Mouse (Mus musculus): ENCODE measurements around the gene Olfr1128. TPM values are rescaled to one million over a fixed set of nuclear protein-coding genes. Genes with fewer than 3 reads are reported as not detected.

The Olfr1128 gene
- polyA plus RNA-seq, 1 experiment from 2014 or later, result not detected

Other genes with a start within 250 kb of the Olfr1128 start
- not detected in 2 replicates for gene Olfr1118, start 238.0 kb downstream of the Olfr1128 start, polyA plus RNA-seq (2015; fragmentation: Nextera tagmentation; extraction: Ambion mirVana)
- not detected in 2 replicates for gene Olfr1120, start 190.7 kb downstream of the Olfr1128 start, polyA plus RNA-seq (2015; fragmentation: Nextera tagmentation; extraction: Ambion mirVana)
- gene Olfr1121, start 175.6 kb downstream of the Olfr1128 start, polyA plus RNA-seq (2015; fragmentation: Nextera tagmentation; extraction: Ambion mirVana), result not detected in 2 replicates
- gene Olfr1122, start 159.7 kb downstream of the Olfr1128 start, polyA plus RNA-seq (2015; fragmentation: Nextera tagmentation; extraction: Ambion mirVana), result not detected in 2 replicates
- gene Olfr1123, start 128.9 kb downstream of the Olfr1128 start, polyA plus RNA-seq (2015; fragmentation: Nextera tagmentation; extraction: Ambion mirVana), result not detected in 2 replicates
- not detected in 2 replicates for gene Olfr1124, start 115.3 kb downstream of the Olfr1128 start, polyA plus RNA-seq (2015; fragmentation: Nextera tagmentation; extraction: Ambion mirVana)
- not detected in 2 replicates for gene Olfr1126, start 91.6 kb downstream of the Olfr1128 start, polyA plus RNA-seq (2015; fragmentation: Nextera tagmentation; extraction: Ambion mirVana)
- gene Pramel7, start 48.4 kb downstream of the Olfr1128 start, polyA plus RNA-seq (2015; fragmentation: Nextera tagmentation; extraction: Ambion mirVana), result not detected in 2 replicates
- gene Pramel6, start 39.0 kb downstream of the Olfr1128 start, polyA plus RNA-seq (2015; fragmentation: Nextera tagmentation; extraction: Ambion mirVana), result not detected in 2 replicates
- gene Olfr153, start 13.7 kb downstream of the Olfr1128 start, polyA plus RNA-seq (2015; fragmentation: Nextera tagmentation; extraction: Ambion mirVana), result not detected in 2 replicates
- gene Olfr1129, start 28.4 kb upstream of the Olfr1128 start, polyA plus RNA-seq (2015; fragmentation: Nextera tagmentation; extraction: Ambion mirVana), result not detected in 2 replicates
- gene Olfr1130, start 60.7 kb upstream of the Olfr1128 start, polyA plus RNA-seq (2015; fragmentation: Nextera tagmentation; extraction: Ambion mirVana), result not detected in 2 replicates
- not detected in 2 replicates for gene Olfr1131, start 81.6 kb upstream of the Olfr1128 start, polyA plus RNA-seq (2015; fragmentation: Nextera tagmentation; extraction: Ambion mirVana)
- gene Olfr1132, start 92.0 kb upstream of the Olfr1128 start, polyA plus RNA-seq (2015; fragmentation: Nextera tagmentation; extraction: Ambion mirVana), result not detected in 2 replicates
- gene Olfr1133, start 101.8 kb upstream of the Olfr1128 start, polyA plus RNA-seq (2015; fragmentation: Nextera tagmentation; extraction: Ambion mirVana), result not detected in 2 replicates
- not detected in 2 replicates for gene Olfr1134, start 112.9 kb upstream of the Olfr1128 start, polyA plus RNA-seq (2015; fragmentation: Nextera tagmentation; extraction: Ambion mirVana)
- not detected in 2 replicates for gene Olfr1135, start 128.1 kb upstream of the Olfr1128 start, polyA plus RNA-seq (2015; fragmentation: Nextera tagmentation; extraction: Ambion mirVana)
- not detected in 2 replicates for gene Olfr1136, start 148.4 kb upstream of the Olfr1128 start, polyA plus RNA-seq (2015; fragmentation: Nextera tagmentation; extraction: Ambion mirVana)
- not detected in 2 replicates for gene Olfr1137, start 167.6 kb upstream of the Olfr1128 start, polyA plus RNA-seq (2015; fragmentation: Nextera tagmentation; extraction: Ambion mirVana)
- gene Olfr1138, start 194.4 kb upstream of the Olfr1128 start, polyA plus RNA-seq (2015; fragmentation: Nextera tagmentation; extraction: Ambion mirVana), result not detected in 2 replicates
- not detected in 2 replicates for gene Olfr1140, start 198.2 kb upstream of the Olfr1128 start, polyA plus RNA-seq (2015; fragmentation: Nextera tagmentation; extraction: Ambion mirVana)
- gene Olfr1141, start 208.4 kb upstream of the Olfr1128 start, polyA plus RNA-seq (2015; fragmentation: Nextera tagmentation; extraction: Ambion mirVana), result not detected in 2 replicates
- gene Olfr152, start 233.9 kb upstream of the Olfr1128 start, polyA plus RNA-seq (2015; fragmentation: Nextera tagmentation; extraction: Ambion mirVana), result not detected in 2 replicates